Mouse (Mus musculus) heart, postnatal 0 days (tissue): ENCODE data around the gene Asic1. TPM values are rescaled to one million over a fixed set of nuclear protein-coding genes. Genes with fewer than 3 reads are reported as not detected.
A peak's percentile ranks its signal among the peaks of the same experiment; 100 is the strongest.

Experiments
- ATAC-seq: fragments of 200-750 bp; cut with Nextera tagmentation; 2 replicates; pipeline ENCODE4 v1.8.0; 2017; ENCODE audit warnings: low read depth, moderate number of reproducible peaks, moderate library complexity; ENCODE audit not compliant: insufficient read depth
- DNase-seq: peaks from one replicate; pipeline ENCODE4 v3.0.0-alpha.2; 2016; ENCODE audit warnings: low spot score
- H3K27ac ChIP-seq: fragments of 300-500 bp; sonication (generic); 2 replicates; pipeline ENCODE4 v1.5.1; 2014; ENCODE audit warnings: low read depth, mild to moderate bottlenecking
- H3K27me3 ChIP-seq: fragments of 300-500 bp; sonication (generic); 2 replicates; pipeline ENCODE4 v1.6.1; 2014; ENCODE audit warnings: low read length, mixed read lengths; ENCODE audit not compliant: control insufficient read depth, insufficient read depth
- H3K36me3 ChIP-seq: fragments of 300-500 bp; sonication (generic); replicated peaks from 2 replicates; pipeline ENCODE4 v1.6.1; 2014; ENCODE audit warnings: low read length, mixed read lengths; ENCODE audit not compliant: control insufficient read depth, insufficient read depth
- H3K4me1 ChIP-seq: fragments of 300-500 bp; sonication (generic); 2 replicates; pipeline ENCODE4 v1.6.1; 2014; ENCODE audit warnings: antibody characterized with exemption; ENCODE audit not compliant: control insufficient read depth, insufficient read depth
- H3K4me2 ChIP-seq: fragments of 300-500 bp; sonication (generic); 2 replicates; pipeline ENCODE4 v1.6.1; 2014; ENCODE audit warnings: low read depth, mild to moderate bottlenecking, low read length, moderate library complexity
- H3K4me3 ChIP-seq: fragments of 300-500 bp; sonication (generic); 2 replicates; pipeline ENCODE4 v1.5.1; 2014; ENCODE audit warnings: low read depth, low read length
- H3K9ac ChIP-seq: fragments of 300-500 bp; sonication (generic); replicated peaks from 2 replicates; pipeline ENCODE4 v1.6.1; 2014; ENCODE audit warnings: low read depth, low read length, mixed read lengths
- H3K9me3 ChIP-seq: fragments of 300-500 bp; sonication (generic); replicated peaks from 2 replicates; pipeline ENCODE4 v1.6.1; 2016; ENCODE audit warnings: low read length; ENCODE audit not compliant: control insufficient read depth
- CTCF ChIP-seq: IDR thresholded peaks from 2 replicates; pipeline ENCODE4 v1.5.1; 2016; ENCODE audit warnings: antibody characterized with exemption, control low read depth, low read depth
- EP300 ChIP-seq: IDR thresholded peaks from 2 replicates; pipeline ENCODE4 v1.6.1; 2016; ENCODE audit warnings: antibody characterized with exemption, low read depth
- WGBS: fragments of 180-500 bp; shearing (Covaris S2); extraction: QIAGEN DNeasy Blood & Tissue Kit; methylation state at CpG from one replicate; pipeline ENCODE4 v1.1.7; 2014; 5-methylcytosine and 5-hydroxymethylcytosine counted together
- polyA plus RNA-seq: library from polyadenylated mRNA; unstranded; fragments of >200 nt; fragmentation: Nextera tagmentation; extraction: Ambion mirVana; gene quantifications from 2 replicates; pipeline ENCODE4 v1.2.1, GENCODE M21; 2015
- total RNA-seq: library from RNA; depleted of rRNA; stranded (reverse); fragments of >200 nt; gene quantifications from 2 replicates; pipeline ENCODE4 v1.2.3, GENCODE M21; 2014; ENCODE audit warnings: low replicate concordance

Gene Asic1
- total and polyA plus RNA-seq, 2 experiments from 2014 or later: 0.11 to 1.3 TPM

GRCm38 (mm10) chr15:99710221-99711190, 40.3 kb downstream of the Asic1 start:
- Histone ChIP-seq H3K27ac (no peak overlapping the region), H3K4me3 (no peak overlapping the region), H3K9me3 (no peaks in the 10 kb centered on the region), H3K4me1 (peaks cover 5% of the 10 kb centered on the region; the same call in 1 of the 2 replicates), H3K4me2 (no peak overlapping the region), H3K27me3 (no peaks in the 10 kb centered on the region), H3K36me3 (peaks cover 69% of the 10 kb centered on the region), H3K9ac (no peak overlapping the region)
- DNase-seq (no peak), ATAC-seq (no peak)
- WGBS: 81% methylated on average over 10 of the region's 10 CpGs
- TF ChIP-seq EP300 (no peak), CTCF (no peak)

GRCm38 (mm10) chr15:99711491-99711890, 41.3 kb downstream of the Asic1 start:
- ATAC-seq: no peak
- TF ChIP-seq EP300 (no peak), CTCF (no peak)
- 79% methylated on average over 3 of the region's 3 CpGs for WGBS
- Histone ChIP-seq H3K4me3 (no peak overlapping the region), H3K27ac (no peak overlapping the region), H3K4me2 (no peak overlapping the region), H3K9me3 (no peaks in the 10 kb centered on the region), H3K4me1 (peaks cover 15% of the 10 kb centered on the region), H3K9ac (no peak overlapping the region), H3K27me3 (no peaks in the 10 kb centered on the region), H3K36me3 (peaks cover 63% of the 10 kb centered on the region)
- no peak for DNase-seq

- Histone ChIP-seq H3K4me1 (peaks cover 22% of the 10 kb centered on the region), H3K36me3 (peaks cover 52% of the 10 kb centered on the region), H3K9ac (peak overlapping the region; percentile 24; the same call in 1 of the 2 replicates), H3K4me2 (no peak overlapping the region), H3K9me3 (no peaks in the 10 kb centered on the region), H3K27ac (peak overlapping the region; percentile 95), H3K4me3 (no peak overlapping the region), H3K27me3 (no peaks in the 10 kb centered on the region)
- 64% methylated on average over 13 of the region's 13 CpGs for WGBS
- TF ChIP-seq EP300 (no peak), CTCF (no peak)
- ATAC-seq: no peak
- no peak for DNase-seq
Observed at GRCm38 (mm10) chr15:99712666-99713559, 42.7 kb downstream of the Asic1 start.

GRCm38 (mm10) chr15:99713569-99713968, 43.4 kb downstream of the Asic1 start:
- Histone ChIP-seq H3K27ac (peak overlapping the region; percentile 95), H3K4me3 (no peak overlapping the region), H3K36me3 (peaks cover 46% of the 10 kb centered on the region), H3K4me2 (no peak overlapping the region), H3K27me3 (no peaks in the 10 kb centered on the region), H3K9ac (peak overlapping the region; percentile 24), H3K4me1 (peaks cover 22% of the 10 kb centered on the region), H3K9me3 (no peaks in the 10 kb centered on the region)
- TF ChIP-seq EP300 (no peak), CTCF (no peak)
- 69% methylated on average over 3 of the region's 3 CpGs for WGBS
- ATAC-seq: peak; percentile 29
- DNase-seq: no peak

GRCm38 (mm10) chr15:99714206-99714605, 44.0 kb downstream of the Asic1 start:
- no peaks in the 10 kb centered on the region for H3K27me3 ChIP-seq
- H3K9ac ChIP-seq: peak overlapping the region; percentile 24; the same call in 1 of the 2 replicates
- DNase-seq: peak; percentile 74
- H3K36me3 ChIP-seq: peaks cover 40% of the 10 kb centered on the region
- no peak overlapping the region for H3K4me2 ChIP-seq
- TF ChIP-seq EP300: 0 out of 2 replicates have a peak, but pooled peaks have one; percentile 67
- no peak for TF ChIP-seq CTCF
- no peak overlapping the region for H3K4me3 ChIP-seq
- H3K4me1 ChIP-seq: peaks cover 22% of the 10 kb centered on the region
- no peaks in the 10 kb centered on the region for H3K9me3 ChIP-seq
- ATAC-seq: peak; percentile 65
- 25% methylated on average over 4 of the region's 4 CpGs for WGBS
- peak overlapping the region; percentile 95 for H3K27ac ChIP-seq
